Mouse (Mus musculus): ENCODE measurements around the gene Asb1. TPM values are rescaled to one million over a fixed set of nuclear protein-coding genes. Genes with fewer than 3 reads are reported as not detected.

Asb1 gene
- polyA plus RNA-seq, 1 experiment from 2014 or later: 5.8 TPM

- Histone ChIP-seq H3K9me3 (ENCODE audit: control insufficient read depth, low read length) (no peaks in the 10 kb centered on the region), H3K4me3 (ENCODE audit: low read length) (no peak overlapping the region), H3K36me3 (ENCODE audit: control insufficient read depth, insufficient read depth, low read length) (no peaks in the 10 kb centered on the region), H3K27me3 (ENCODE audit: control insufficient read depth, insufficient read depth, low read depth, low read length) (no peaks in the 10 kb centered on the region), H3K4me2 (ENCODE audit: low read depth, low read length) (no peak overlapping the region), H3K9ac (ENCODE audit: low read length) (no peak overlapping the region), H3K27ac (ENCODE audit: low read length) (no peak overlapping the region), H3K4me1 (replicated peaks; ENCODE audit: control insufficient read depth, insufficient read depth, low read length) (no peaks in the 10 kb centered on the region)
- WGBS: 77% methylated on average over 4 of the region's 4 CpGs
- no peak for ATAC-seq (ENCODE audit: low read depth)
These were observed 22.7 kb downstream of the Asb1 start for GRCm38 (mm10) chr1:91562977-91563590.

- no peaks in the 10 kb centered on the region for H3K36me3 ChIP-seq (ENCODE audit: control insufficient read depth, insufficient read depth, low read length)
- H3K27ac ChIP-seq (ENCODE audit: low read length): no peak overlapping the region
- H3K4me3 ChIP-seq (ENCODE audit: low read length): no peak overlapping the region
- no peak overlapping the region for H3K9ac ChIP-seq (ENCODE audit: low read length)
- H3K27me3 ChIP-seq (ENCODE audit: control insufficient read depth, insufficient read depth, low read depth, low read length): no peaks in the 10 kb centered on the region
- no peak overlapping the region for H3K4me2 ChIP-seq (ENCODE audit: low read depth, low read length)
- no peak for ATAC-seq (ENCODE audit: low read depth)
- WGBS: 45% methylated on average over 3 of the region's 3 CpGs
- no peaks in the 10 kb centered on the region for H3K9me3 ChIP-seq (ENCODE audit: control insufficient read depth, low read length)
- H3K4me1 ChIP-seq (replicated peaks; ENCODE audit: control insufficient read depth, insufficient read depth, low read length): no peaks in the 10 kb centered on the region
These were observed 23.7 kb downstream of the Asb1 start for GRCm38 (mm10) chr1:91564004-91564403.

GRCm38 (mm10) chr1:91564598-91564997, 24.3 kb downstream of the Asb1 start:
- 35% methylated on average over 6 of the region's 6 CpGs for WGBS
- H3K9me3 ChIP-seq (ENCODE audit: control insufficient read depth, low read length): no peaks in the 10 kb centered on the region
- no peak for ATAC-seq (ENCODE audit: low read depth)
- H3K4me2 ChIP-seq (ENCODE audit: low read depth, low read length): no peak overlapping the region
- no peaks in the 10 kb centered on the region for H3K27me3 ChIP-seq (ENCODE audit: control insufficient read depth, insufficient read depth, low read depth, low read length)
- H3K36me3 ChIP-seq (ENCODE audit: control insufficient read depth, insufficient read depth, low read length): no peaks in the 10 kb centered on the region
- no peak overlapping the region for H3K4me3 ChIP-seq (ENCODE audit: low read length)
- no peaks in the 10 kb centered on the region for H3K4me1 ChIP-seq (replicated peaks; ENCODE audit: control insufficient read depth, insufficient read depth, low read length)
- no peak overlapping the region for H3K9ac ChIP-seq (ENCODE audit: low read length)
- H3K27ac ChIP-seq (ENCODE audit: low read length): no peak overlapping the region

- H3K4me1 ChIP-seq (replicated peaks; ENCODE audit: control insufficient read depth, insufficient read depth, low read length): no peaks in the 10 kb centered on the region
- H3K4me3 ChIP-seq (ENCODE audit: low read length): no peak overlapping the region
- H3K9me3 ChIP-seq (ENCODE audit: control insufficient read depth, low read length): no peaks in the 10 kb centered on the region
- no peaks in the 10 kb centered on the region for H3K36me3 ChIP-seq (ENCODE audit: control insufficient read depth, insufficient read depth, low read length)
- H3K4me2 ChIP-seq (ENCODE audit: low read depth, low read length): no peak overlapping the region
- H3K9ac ChIP-seq (ENCODE audit: low read length): no peak overlapping the region
- WGBS: 75% methylated on average over 2 of the region's 2 CpGs
- no peak for ATAC-seq (ENCODE audit: low read depth)
- no peaks in the 10 kb centered on the region for H3K27me3 ChIP-seq (ENCODE audit: control insufficient read depth, insufficient read depth, low read depth, low read length)
- H3K27ac ChIP-seq (ENCODE audit: low read length): no peak overlapping the region
These were observed 26.9 kb downstream of the Asb1 start for GRCm38 (mm10) chr1:91567269-91567668.

- Histone ChIP-seq H3K4me3 (ENCODE audit: low read length) (no peak overlapping the region), H3K9me3 (ENCODE audit: control insufficient read depth, low read length) (no peaks in the 10 kb centered on the region), H3K36me3 (ENCODE audit: control insufficient read depth, insufficient read depth, low read length) (no peaks in the 10 kb centered on the region), H3K4me2 (ENCODE audit: low read depth, low read length) (no peak overlapping the region), H3K4me1 (replicated peaks; ENCODE audit: control insufficient read depth, insufficient read depth, low read length) (no peaks in the 10 kb centered on the region), H3K9ac (ENCODE audit: low read length) (no peak overlapping the region), H3K27ac (ENCODE audit: low read length) (no peak overlapping the region), H3K27me3 (ENCODE audit: control insufficient read depth, insufficient read depth, low read depth, low read length) (no peaks in the 10 kb centered on the region)
- 74% methylated on average over 10 of the region's 10 CpGs for WGBS
- no peak for ATAC-seq (ENCODE audit: low read depth)
These were observed 32.1 kb downstream of the Asb1 start for GRCm38 (mm10) chr1:91572458-91572857.

- WGBS: 68% methylated on average over 3 of the region's 3 CpGs
- Histone ChIP-seq H3K27ac (ENCODE audit: low read length) (no peak overlapping the region), H3K36me3 (ENCODE audit: control insufficient read depth, insufficient read depth, low read length) (no peaks in the 10 kb centered on the region), H3K4me2 (ENCODE audit: low read depth, low read length) (no peak overlapping the region), H3K4me3 (ENCODE audit: low read length) (no peak overlapping the region), H3K27me3 (ENCODE audit: control insufficient read depth, insufficient read depth, low read depth, low read length) (no peaks in the 10 kb centered on the region), H3K9me3 (ENCODE audit: control insufficient read depth, low read length) (no peaks in the 10 kb centered on the region), H3K4me1 (replicated peaks; ENCODE audit: control insufficient read depth, insufficient read depth, low read length) (0 out of 2 replicates have a peak, but pooled peaks cover 4% of the 10 kb centered on the region), H3K9ac (ENCODE audit: low read length) (no peak overlapping the region)
- no peak for ATAC-seq (ENCODE audit: low read depth)
These were observed 33.9 kb downstream of the Asb1 start for GRCm38 (mm10) chr1:91574208-91574607.

- 54% methylated on average over 7 of the region's 7 CpGs for WGBS
- Histone ChIP-seq H3K4me1 (replicated peaks; ENCODE audit: control insufficient read depth, insufficient read depth, low read length) (0 out of 2 replicates have a peak, but pooled peaks cover 4% of the 10 kb centered on the region), H3K27me3 (ENCODE audit: control insufficient read depth, insufficient read depth, low read depth, low read length) (no peaks in the 10 kb centered on the region), H3K4me3 (ENCODE audit: low read length) (no peak overlapping the region), H3K9me3 (ENCODE audit: control insufficient read depth, low read length) (no peaks in the 10 kb centered on the region), H3K4me2 (ENCODE audit: low read depth, low read length) (no peak overlapping the region), H3K36me3 (ENCODE audit: control insufficient read depth, insufficient read depth, low read length) (no peaks in the 10 kb centered on the region), H3K27ac (ENCODE audit: low read length) (no peak overlapping the region), H3K9ac (ENCODE audit: low read length) (no peak overlapping the region)
- no peak for ATAC-seq (ENCODE audit: low read depth)
These were observed 37.7 kb downstream of the Asb1 start for GRCm38 (mm10) chr1:91577883-91578517.

GRCm38 (mm10) chr1:91580503-91580902, 40.2 kb downstream of the Asb1 start:
- Histone ChIP-seq H3K4me1 (replicated peaks; ENCODE audit: control insufficient read depth, insufficient read depth, low read length) (0 out of 2 replicates have a peak, but pooled peaks cover 4% of the 10 kb centered on the region), H3K36me3 (ENCODE audit: control insufficient read depth, insufficient read depth, low read length) (no peaks in the 10 kb centered on the region), H3K27me3 (ENCODE audit: control insufficient read depth, insufficient read depth, low read depth, low read length) (no peaks in the 10 kb centered on the region), H3K9ac (ENCODE audit: low read length) (no peak overlapping the region), H3K4me2 (ENCODE audit: low read depth, low read length) (no peak overlapping the region), H3K4me3 (ENCODE audit: low read length) (no peak overlapping the region), H3K9me3 (ENCODE audit: control insufficient read depth, low read length) (no peaks in the 10 kb centered on the region), H3K27ac (ENCODE audit: low read length) (no peak overlapping the region)
- ATAC-seq (ENCODE audit: low read depth): no peak
- WGBS: 45% methylated on average over 2 of the region's 2 CpGs

GRCm38 (mm10) chr1:91581206-91581605, 40.9 kb downstream of the Asb1 start:
- Histone ChIP-seq H3K4me1 (replicated peaks; ENCODE audit: control insufficient read depth, insufficient read depth, low read length) (0 out of 2 replicates have a peak, but pooled peaks cover 4% of the 10 kb centered on the region), H3K27ac (ENCODE audit: low read length) (no peak overlapping the region), H3K4me2 (ENCODE audit: low read depth, low read length) (no peak overlapping the region), H3K9me3 (ENCODE audit: control insufficient read depth, low read length) (no peaks in the 10 kb centered on the region), H3K27me3 (ENCODE audit: control insufficient read depth, insufficient read depth, low read depth, low read length) (no peaks in the 10 kb centered on the region), H3K36me3 (ENCODE audit: control insufficient read depth, insufficient read depth, low read length) (no peaks in the 10 kb centered on the region), H3K4me3 (ENCODE audit: low read length) (no peak overlapping the region), H3K9ac (ENCODE audit: low read length) (no peak overlapping the region)
- ATAC-seq (ENCODE audit: low read depth): no peak
- WGBS: 68% methylated on average over 2 of the region's 2 CpGs
